Mouse (Mus musculus) heart, postnatal 36 days (tissue): Measurements from ENCODE around the gene Olfr672. TPM values are rescaled to one million over a fixed set of nuclear protein-coding genes. Genes with fewer than 3 reads are reported as not detected.
"Not testable (repeated sequence)": the region's sequence is repeated elsewhere in the genome, so short reads cannot be mapped to it uniquely, and the experiment has no call there.

Experiments used
- DNase-seq, 2 experiments: peaks; one replicate each; pipeline ENCODE4 v3.0.0; 2021 to 2022
- intact Hi-C: fragments of 180-260 bp; cut with DNase I; formaldehyde crosslinking; loops from one replicate; pipeline ENCODE4 v1.15.1; 2025
- total RNA-seq, 2 experiments: library from RNA; stranded (reverse); gene quantifications; 2 replicates each; pipeline ENCODE4 v1.2.3; 2021

Olfr672 gene
- total RNA-seq: not detected

- DNase-seq: no peak
- intact Hi-C loops: no loop called here
These were observed at the start of gene Olfr672 for GRCm38 (mm10) chr7:105001929-105002328. Olfr672 (minus strand) TSS chr7:105002029.

DNA sequence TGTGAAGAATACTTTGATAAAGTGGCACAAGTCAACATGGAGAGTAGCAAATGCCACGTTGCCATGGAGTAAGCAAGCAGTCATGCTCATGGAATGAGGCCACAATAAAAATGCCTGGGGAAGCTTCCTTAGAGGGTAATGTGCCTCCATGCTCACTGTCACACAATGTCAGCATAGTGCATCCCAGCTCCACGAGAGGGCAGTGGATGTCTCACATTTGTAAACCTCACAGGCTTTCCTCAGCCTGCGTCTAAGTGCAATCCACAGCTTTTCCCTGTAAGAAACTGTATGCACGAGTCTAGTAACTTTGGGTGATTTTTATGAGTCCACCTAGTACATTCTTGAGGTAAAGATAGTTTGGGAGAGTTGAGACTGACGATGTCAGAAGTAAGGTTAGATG, 32.0 kb upstream of the Olfr672 start:
- DNase-seq, intact Hi-C loops: not testable (repeated sequence)

GRCm38 (mm10) chr7:105032398-105032797, 30.6 kb upstream of the Olfr672 start, which contains the start of gene Olfr676:
Olfr676 (plus strand) TSS chr7:105032698.
- intact Hi-C loops: no loop called here
- DNase-seq: no peak

GRCm38 (mm10) chr7:105028360-105028759, 26.5 kb upstream of the Olfr672 start, which contains the start of gene Olfr675:
Olfr675 (minus strand) TSS chr7:105028460.
- no peak for DNase-seq
- intact Hi-C loops: no loop called here

- no peak for DNase-seq
- intact Hi-C loops: no loop called here
These were observed 20.7 kb upstream of the Olfr672 start for GRCm38 (mm10) chr7:105022530-105022929.

- no peak for DNase-seq
- intact Hi-C loops: no loop called here
These were observed 22.8 kb downstream of the Olfr672 start, which contains the start of gene Olfr671 for GRCm38 (mm10) chr7:104979026-104979425. Olfr671 (minus strand) TSS chr7:104979126.

GRCm38 (mm10) chr7:104972507-104972906, 29.3 kb downstream of the Olfr672 start:
- DNase-seq, intact Hi-C loops: not testable (repeated sequence)

GRCm38 (mm10) chr7:104962520-104962919, 39.3 kb downstream of the Olfr672 start, which contains the start of gene Olfr670:
Olfr670 (minus strand) TSS chr7:104962620.
- intact Hi-C loops: no loop called here
- DNase-seq: no peak

DNA sequence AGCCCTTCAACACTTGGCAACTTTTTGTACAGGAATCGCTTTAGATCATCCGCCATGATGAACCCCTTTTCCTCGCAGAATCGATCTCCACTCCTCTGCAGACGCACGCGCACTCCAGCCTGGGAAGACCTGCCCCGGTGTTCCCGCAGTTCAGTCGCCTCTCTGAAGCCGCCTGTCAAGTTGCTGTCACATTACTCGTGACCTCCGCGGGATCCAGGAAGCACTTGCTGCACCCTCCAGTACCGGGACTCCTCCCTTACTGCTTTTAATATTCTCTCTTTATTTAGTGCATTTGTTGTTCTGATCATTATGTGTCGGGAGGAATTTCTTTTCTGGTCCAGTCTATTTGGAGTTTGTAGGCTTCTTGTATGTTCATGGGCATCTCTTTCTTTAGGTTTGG, 51.6 kb downstream of the Olfr672 start:
- DNase-seq, intact Hi-C loops: not testable (repeated sequence)

Other genes starting within 250 kb of the Olfr672 start
- not detected for gene Usp17le, start 224.6 kb downstream of the Olfr672 start, total RNA-seq
- not detected for gene Usp17lb, start 159.4 kb downstream of the Olfr672 start, total RNA-seq
- not detected for gene Usp17la, start 145.0 kb downstream of the Olfr672 start, total RNA-seq
- gene Olfr665, start 124.0 kb downstream of the Olfr672 start, total RNA-seq: not detected
- gene Olfr666, start 106.1 kb downstream of the Olfr672 start, total RNA-seq: not detected
- gene Olfr667, start 80.5 kb downstream of the Olfr672 start, total RNA-seq: not detected
- not detected for gene Olfr668, start 74.0 kb downstream of the Olfr672 start, total RNA-seq
- not detected for gene Olfr669, start 67.8 kb downstream of the Olfr672 start, total RNA-seq
- gene Olfr670, start 39.4 kb downstream of the Olfr672 start, total RNA-seq: not detected
- not detected for gene Olfr671, start 22.9 kb downstream of the Olfr672 start, total RNA-seq
- not detected for gene Olfr675, start 26.4 kb upstream of the Olfr672 start, total RNA-seq
- gene Olfr676, start 30.7 kb upstream of the Olfr672 start, total RNA-seq: not detected
- gene Olfr677, start 49.3 kb upstream of the Olfr672 start, total RNA-seq: not detected
- not detected for gene Olfr678, start 62.4 kb upstream of the Olfr672 start, total RNA-seq
- not detected for gene Olfr679, start 79.2 kb upstream of the Olfr672 start, total RNA-seq
- gene Olfr680-ps1, start 90.8 kb upstream of the Olfr672 start, total RNA-seq: not detected
- not detected for gene Olfr681, start 114.8 kb upstream of the Olfr672 start, total RNA-seq
- not detected for gene Olfr683, start 145.0 kb upstream of the Olfr672 start, total RNA-seq
- not detected for gene Olfr684, start 161.6 kb upstream of the Olfr672 start, total RNA-seq
- gene Olfr685, start 184.0 kb upstream of the Olfr672 start, total RNA-seq: not detected
- gene Olfr686, start 205.5 kb upstream of the Olfr672 start, total RNA-seq: not detected